34 mouse cellular contexts compared by ENCODE assay signal in genomic region chr9:15140546-15140945, GRCm38 (mm10). TPM values are rescaled to one million over a fixed set of nuclear protein-coding genes. Genes with fewer than 3 reads are reported as not detected.
"Had no signal": no experiment of that assay in that cellular context is flagged by ENCODE, and none has a peak within 500 bp of the region (broad histone marks: within the 10 kb centered on the region; RNA-seq: fewer than 3 reads in every experiment).

No protein-coding gene starts in this region.

- H3K27ac ChIP-seq: gastrocnemius, adult 2 months; hindbrain, embryonic 10.5 days; hindbrain, embryonic 12.5 days; hindbrain, embryonic 14.5 days; intestine, embryonic 15.5 days; layer of hippocampus, adult 2 months; left cerebral cortex, adult 2 months; limb, embryonic 10.5 days; limb, embryonic 12.5 days; liver, embryonic 13.5 days; liver, embryonic 15.5 days had no signal

- H3K4me3 ChIP-seq: gastrocnemius, adult 2 months; hindbrain, embryonic 10.5 days; hindbrain, embryonic 12.5 days; intestine, embryonic 15.5 days; layer of hippocampus, adult 2 months; left cerebral cortex, adult 2 months; limb, embryonic 10.5 days; limb, embryonic 12.5 days; liver, embryonic 13.5 days; liver, embryonic 15.5 days had no signal

- H3K36me3 ChIP-seq: hindbrain, embryonic 10.5 days; hindbrain, embryonic 12.5 days; intestine, embryonic 15.5 days; limb, embryonic 10.5 days; limb, embryonic 12.5 days; liver, embryonic 13.5 days; liver, embryonic 15.5 days had no signal

- H3K27me3 ChIP-seq: hindbrain, embryonic 12.5 days; intestine, embryonic 15.5 days; limb, embryonic 12.5 days; liver, embryonic 13.5 days; liver, embryonic 15.5 days had no signal

- H3K4me1 ChIP-seq: hindbrain, embryonic 10.5 days; hindbrain, embryonic 12.5 days; intestine, embryonic 15.5 days; limb, embryonic 10.5 days; limb, embryonic 12.5 days; liver, embryonic 13.5 days; liver, embryonic 15.5 days had no signal

- H3K4me2 ChIP-seq: heart, embryonic 11.5 days; hindbrain, embryonic 12.5 days; hindbrain, embryonic 14.5 days; intestine, embryonic 15.5 days; limb, embryonic 12.5 days; liver, embryonic 11.5 days; liver, embryonic 13.5 days; liver, embryonic 15.5 days had no signal

- H3K9ac ChIP-seq: hindbrain, embryonic 12.5 days; hindbrain, embryonic 14.5 days; intestine, embryonic 15.5 days; limb, embryonic 12.5 days; liver, embryonic 13.5 days; liver, embryonic 15.5 days; liver, postnatal 0 days had no signal

- ATAC-seq: hindbrain, embryonic 16.5 days; inflammation-experienced regulatory T-cells, adult 6 months; intestine, embryonic 15.5 days; intestine, postnatal 0 days; liver, postnatal 0 days had no signal

- H3K9me3 ChIP-seq: hindbrain, embryonic 12.5 days; intestine, embryonic 15.5 days; limb, embryonic 10.5 days; limb, embryonic 12.5 days; liver, embryonic 13.5 days; liver, embryonic 15.5 days had no signal

- DNase-seq: gastrocnemius, adult 2 months; gastrocnemius, postnatal 10 days; gastrocnemius, postnatal 25 days; heart, postnatal 4 days; kidney, adult 8-10 months; kidney, postnatal 10 days; kidney, postnatal 25 days; kidney, postnatal 4 days; liver; liver, embryonic 13.5 days; liver, postnatal 0 days had no signal

RNA-seq across cellular contexts. Expression of gene Hephl1, which starts 28.6 kb away (rescaled TPM):
- total RNA-seq: granulocyte monocyte progenitor cell, adult 5-6 weeks; layer of hippocampus, adult 2 months; layer of hippocampus, postnatal 10 days; layer of hippocampus, postnatal 25 days; left cerebral cortex, adult 2 months; left cerebral cortex, postnatal 14 days; left cerebral cortex, postnatal 36 days had no signal
- polyA plus RNA-seq: heart, embryonic 11.5 days; heart, embryonic 14.5 days; heart, embryonic 16.5 days; hindbrain, embryonic 10.5 days; hindbrain, embryonic 12.5 days; hindbrain, embryonic 14.5 days; hindbrain, embryonic 16.5 days; inflammation-experienced regulatory T-cells, adult 6 months; intestine, embryonic 15.5 days; intestine, postnatal 0 days; kidney, embryonic 14.5 days; kidney, embryonic 16.5 days; limb, embryonic 10.5 days; limb, embryonic 12.5 days; liver, embryonic 11.5 days; liver, embryonic 13.5 days; liver, embryonic 15.5 days; liver, postnatal 0 days had no signal
